Mouse (Mus musculus): ENCODE results near the gene Cox6a1.
"Not testable (repeated sequence)": the region's sequence is repeated elsewhere in the genome, so short reads cannot be mapped to it uniquely, and the experiment has no call there.

Gene Cox6a1

GRCm38 (mm10) chr5:115348546-115349224 lies at the start of gene Cox6a1:
TSS of gene Cox6a1 (minus strand) at chr5:115348981.
- peak; percentile 96 for DNase-seq (ENCODE audit: low spot score)

DNA sequence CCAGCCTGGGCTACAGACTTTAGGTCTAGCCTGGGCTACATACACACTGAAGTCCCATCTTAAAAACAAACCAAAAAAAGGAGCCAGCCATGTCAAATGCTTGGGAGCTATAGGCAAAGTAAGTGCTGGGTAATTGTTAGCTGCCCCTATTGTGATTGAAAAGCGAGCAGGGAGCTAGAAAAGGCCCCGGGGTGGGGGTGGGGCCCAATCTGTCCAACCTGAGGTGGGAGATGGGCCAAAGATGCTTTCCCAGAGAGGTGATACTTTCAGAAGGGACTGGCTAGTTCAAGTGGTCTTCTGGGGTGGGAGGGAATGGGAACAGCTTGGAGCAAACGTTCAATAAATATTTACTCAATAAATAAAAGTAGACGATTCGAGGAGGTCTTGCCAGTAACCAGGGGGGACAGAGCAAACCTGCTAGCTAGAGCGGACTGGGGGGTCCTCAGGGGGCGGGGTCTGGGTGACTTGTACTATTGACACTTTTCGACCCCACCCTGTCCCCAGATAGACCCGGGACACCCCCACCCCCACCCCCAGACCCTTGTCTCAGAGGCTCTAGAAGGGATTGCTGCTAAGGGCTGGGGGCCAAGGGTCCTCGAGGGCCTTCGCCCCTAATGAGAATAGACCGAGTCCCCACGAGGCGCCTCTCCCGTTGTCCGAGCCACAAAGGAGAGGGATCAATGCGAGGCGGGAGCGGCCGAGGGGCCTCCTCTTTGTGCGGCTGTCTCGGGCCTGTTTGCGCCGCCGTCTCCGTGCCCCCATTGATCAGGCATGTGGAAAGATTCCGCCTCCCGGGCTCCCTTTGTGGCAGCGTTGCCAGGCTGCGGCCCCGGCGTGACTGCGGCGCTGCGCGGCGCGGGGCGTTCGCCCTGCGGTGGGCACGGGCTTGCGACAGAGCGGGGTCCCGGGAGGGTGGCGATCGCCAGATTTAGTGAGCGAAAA lies 49.3 kb upstream of the Cox6a1 start:
- DNase-seq (ENCODE audit: low spot score): no peak

GRCm38 (mm10) chr5:115396654-115397053 lies 47.9 kb upstream of the Cox6a1 start:
- no peak for DNase-seq (ENCODE audit: low spot score)

DNA sequence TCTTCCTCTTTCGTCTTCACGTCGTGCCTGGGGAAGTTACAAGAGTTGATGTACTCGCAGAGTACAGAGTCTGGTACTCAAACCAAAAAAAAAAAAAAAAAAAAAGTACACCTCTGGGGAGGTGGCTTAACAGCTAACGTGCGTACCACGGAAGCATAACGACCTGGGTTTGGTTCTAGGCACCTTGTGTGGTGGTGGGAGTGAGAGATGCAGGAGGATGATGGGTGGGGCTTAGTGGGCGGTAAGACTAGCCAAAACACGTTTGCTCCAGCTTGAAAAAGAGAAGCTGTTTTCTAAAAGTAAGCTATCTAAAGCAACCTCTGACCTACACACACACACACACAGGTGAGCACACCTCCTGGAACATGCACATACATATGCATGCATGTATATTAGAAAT lies 46.1 kb upstream of the Cox6a1 start:
- no peak for DNase-seq (ENCODE audit: low spot score)

DNA sequence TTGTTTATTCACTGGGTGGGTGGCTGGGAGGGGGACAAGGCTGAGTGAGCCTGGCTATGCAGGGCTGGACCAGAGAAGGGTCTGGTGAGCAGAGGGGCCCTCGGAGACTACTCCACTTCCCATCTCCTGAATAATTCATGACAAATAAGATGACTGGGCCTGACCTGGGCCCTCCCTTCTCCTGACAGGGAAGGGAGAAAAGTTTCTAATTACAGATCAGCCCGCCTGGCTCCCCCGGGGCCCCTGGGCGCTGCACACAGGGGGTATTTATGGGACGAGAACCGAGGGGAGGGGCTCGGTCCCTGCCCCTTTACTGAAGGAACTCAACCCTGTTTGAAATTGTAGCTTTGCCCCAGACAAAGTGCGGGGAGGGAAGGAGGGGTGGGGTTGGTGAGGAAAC lies 45.4 kb upstream of the Cox6a1 start:
- no peak for DNase-seq (ENCODE audit: low spot score)

- no peak for DNase-seq (ENCODE audit: low spot score)
These were observed 44.2 kb upstream of the Cox6a1 start for GRCm38 (mm10) chr5:115392969-115393368.

- DNase-seq (ENCODE audit: low spot score): no peak
These were observed 43.2 kb upstream of the Cox6a1 start for GRCm38 (mm10) chr5:115391935-115392334.

- not testable (repeated sequence) for DNase-seq (ENCODE audit: low spot score)
These were observed 30.1 kb upstream of the Cox6a1 start for GRCm38 (mm10) chr5:115378882-115379281.

- DNase-seq (ENCODE audit: low spot score): no peak
These were observed 26.7 kb upstream of the Cox6a1 start for GRCm38 (mm10) chr5:115375436-115375835.

DNA sequence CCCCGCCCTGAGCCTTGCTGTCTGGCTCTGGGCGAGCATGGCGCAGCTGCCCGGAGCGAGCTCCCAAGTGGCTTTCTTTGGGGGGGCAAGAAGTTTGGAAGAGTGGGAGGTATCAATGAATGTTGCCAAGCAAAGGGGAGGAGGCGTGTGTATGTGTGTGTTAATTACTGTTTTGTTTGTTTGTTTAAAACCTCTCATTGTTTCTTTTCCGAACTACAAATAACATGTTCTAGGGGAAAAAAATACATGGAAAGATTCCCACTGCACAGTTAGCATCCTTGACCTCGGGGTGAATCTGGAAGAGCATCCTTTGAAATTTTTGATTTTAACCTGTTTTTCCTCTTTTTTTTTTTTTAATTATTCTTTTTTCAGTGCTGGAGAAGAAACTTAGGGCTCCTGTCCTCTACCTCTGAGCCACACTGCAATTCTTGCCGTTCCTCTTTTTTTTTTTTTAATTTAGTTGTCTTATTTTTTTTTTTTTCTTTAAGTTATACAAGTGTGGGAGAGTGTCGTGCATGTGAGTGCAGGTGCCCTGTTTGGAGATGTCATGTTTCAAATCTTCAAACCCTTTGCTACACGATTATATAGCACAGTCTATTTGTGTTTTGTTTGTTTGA lies 25.5 kb upstream of the Cox6a1 start:
- DNase-seq (ENCODE audit: low spot score): no peak

DNA sequence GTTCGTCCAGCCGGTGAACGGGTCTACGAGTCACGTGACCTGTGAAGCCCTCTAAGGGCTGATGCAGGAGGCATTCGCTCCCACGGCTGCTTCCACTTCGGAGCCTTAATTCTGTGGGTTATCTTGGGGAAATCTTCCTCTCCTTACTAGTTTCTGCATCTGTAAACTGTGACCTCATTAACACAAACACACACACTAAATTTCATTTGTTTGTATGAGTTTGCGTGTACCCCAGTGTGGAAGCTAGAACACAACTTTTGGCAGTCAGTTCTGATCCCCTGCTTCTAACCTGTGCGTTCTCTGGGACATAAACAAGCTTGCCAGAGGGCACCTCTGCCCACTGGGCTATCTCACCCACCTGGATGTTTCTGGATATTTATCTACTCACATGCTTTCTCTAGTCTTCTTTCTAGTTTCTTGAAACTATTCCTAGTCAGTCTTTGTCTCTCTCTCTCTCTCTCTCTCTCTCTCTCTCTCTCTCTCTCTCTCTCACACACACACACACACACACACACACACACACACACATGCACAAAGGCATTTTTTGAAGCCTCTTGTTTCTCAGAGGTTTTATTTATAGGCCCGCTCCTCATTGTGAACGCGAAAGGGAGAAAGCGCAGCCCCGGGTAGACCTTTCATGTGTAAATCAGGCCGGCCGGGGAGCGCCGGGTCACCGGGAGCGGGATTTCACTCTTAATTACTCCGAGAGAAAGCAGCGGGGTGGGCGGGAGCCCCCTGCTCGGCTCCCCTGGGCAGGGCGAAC lies 24.8 kb upstream of the Cox6a1 start:
- DNase-seq (ENCODE audit: low spot score): no peak

DNA sequence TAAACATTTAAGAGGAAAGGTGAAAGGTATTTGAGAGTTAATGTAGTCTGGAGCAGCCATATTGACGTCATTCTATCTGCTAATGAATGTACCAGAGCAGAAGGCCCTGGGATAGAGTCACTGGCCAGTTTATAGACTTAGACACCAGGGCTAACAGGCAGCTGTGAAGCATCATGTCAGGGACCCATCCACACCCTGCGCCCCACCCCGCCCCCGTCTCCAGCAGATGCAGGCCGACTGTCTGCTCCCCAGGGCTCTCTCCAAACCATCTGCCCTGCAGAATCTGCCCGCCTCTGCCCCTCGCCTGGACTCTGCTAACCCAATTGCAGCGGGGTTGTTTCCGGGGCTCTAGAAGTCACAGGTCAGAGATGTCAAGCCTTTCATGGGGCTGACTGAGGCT lies 23.0 kb upstream of the Cox6a1 start:
- no peak for DNase-seq (ENCODE audit: low spot score)

- no peak for DNase-seq (ENCODE audit: low spot score)
These were observed 16.0 kb upstream of the Cox6a1 start for GRCm38 (mm10) chr5:115364782-115365181.

GRCm38 (mm10) chr5:115362819-115363714 lies 14.3 kb upstream of the Cox6a1 start:
- DNase-seq (ENCODE audit: low spot score): no peak

DNA sequence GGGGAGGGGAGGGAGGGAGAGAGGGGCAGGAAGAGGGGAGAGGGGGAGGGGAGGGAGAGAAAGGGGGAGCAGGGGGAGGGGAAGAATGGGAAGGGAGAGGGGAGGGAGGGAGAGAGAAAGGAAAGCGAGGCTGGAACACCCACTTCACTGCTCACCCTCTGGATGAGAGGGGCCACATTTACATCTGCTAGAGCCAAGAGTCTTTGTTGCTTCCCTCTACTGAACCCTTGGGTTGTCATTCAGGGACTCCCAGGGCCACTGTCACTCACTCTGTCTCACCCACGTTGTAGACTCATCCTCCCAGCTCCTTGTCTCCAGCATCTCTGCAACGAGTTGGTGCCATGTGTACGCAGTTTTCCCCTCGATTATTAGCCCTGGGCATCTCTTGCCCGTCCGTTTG lies 13.4 kb upstream of the Cox6a1 start:
- DNase-seq (ENCODE audit: low spot score): no peak

DNA sequence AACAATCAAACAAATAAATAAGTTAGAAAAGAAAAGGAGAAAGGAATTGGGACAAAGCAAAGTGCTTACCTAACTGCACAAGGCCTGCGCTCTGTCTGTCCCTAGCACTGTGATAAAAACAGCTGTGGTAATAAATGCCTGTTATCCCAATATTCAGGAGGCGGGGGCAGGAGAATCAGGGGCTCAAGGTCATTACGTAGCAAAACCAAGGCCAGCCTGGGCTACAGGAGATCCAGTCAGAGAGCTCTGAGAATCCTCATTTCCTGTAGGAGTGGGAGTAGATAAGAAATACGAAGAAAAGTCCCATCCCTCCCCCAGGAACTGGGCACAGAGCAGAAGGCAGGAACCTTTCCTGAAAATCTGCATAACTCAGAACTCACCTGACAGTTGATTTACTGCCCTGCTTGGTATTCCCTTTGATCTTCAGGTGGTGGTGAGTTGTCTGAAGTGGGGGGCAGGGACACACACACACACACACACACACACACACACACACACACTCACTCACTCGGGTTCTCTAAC lies 11.1 kb upstream of the Cox6a1 start:
- DNase-seq (ENCODE audit: low spot score): no peak

DNA sequence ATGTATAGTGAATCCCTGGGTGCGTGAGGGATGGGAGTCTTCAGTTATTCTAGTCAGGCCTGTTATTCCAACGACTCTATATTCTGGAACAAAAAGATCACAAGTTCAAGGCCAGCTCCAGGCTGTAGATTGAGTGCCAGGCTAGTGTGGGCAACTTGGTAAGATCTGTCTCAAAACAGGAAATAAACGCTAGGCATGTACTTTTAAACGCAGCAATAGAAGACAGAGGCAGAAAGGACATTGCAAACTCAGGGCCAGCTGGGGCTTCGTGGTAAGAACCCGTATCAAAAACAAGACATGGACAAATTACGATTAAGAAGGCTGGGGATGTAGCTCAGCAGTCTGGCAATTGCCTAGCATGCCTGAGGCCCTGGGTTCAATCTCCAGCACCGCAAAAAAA lies 10.7 kb upstream of the Cox6a1 start:
- DNase-seq (ENCODE audit: low spot score): no peak

DNA sequence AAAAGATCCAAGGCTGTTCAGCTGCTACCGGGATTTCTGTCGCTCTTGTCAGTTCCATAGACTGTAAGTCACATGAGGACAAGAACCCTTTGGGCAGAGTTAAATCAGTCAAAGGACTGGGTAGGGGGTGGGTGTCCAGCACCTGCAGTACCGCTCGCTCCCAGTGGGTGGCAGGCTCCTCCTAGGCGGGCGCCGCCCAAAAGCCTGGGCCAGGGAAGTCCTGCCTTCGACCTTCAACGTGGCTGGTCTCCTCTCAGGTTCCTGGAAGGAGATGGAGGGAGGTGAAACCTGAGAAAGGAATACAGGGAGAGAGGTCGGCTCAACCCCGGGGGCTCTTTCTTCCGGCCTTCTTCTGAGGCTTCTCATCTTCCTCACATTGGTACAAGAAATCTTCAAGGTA lies 10.1 kb upstream of the Cox6a1 start:
- DNase-seq (ENCODE audit: low spot score): peak; percentile 92

GRCm38 (mm10) chr5:115355070-115355469 lies 6.3 kb upstream of the Cox6a1 start:
- DNase-seq (ENCODE audit: low spot score): no peak

DNA sequence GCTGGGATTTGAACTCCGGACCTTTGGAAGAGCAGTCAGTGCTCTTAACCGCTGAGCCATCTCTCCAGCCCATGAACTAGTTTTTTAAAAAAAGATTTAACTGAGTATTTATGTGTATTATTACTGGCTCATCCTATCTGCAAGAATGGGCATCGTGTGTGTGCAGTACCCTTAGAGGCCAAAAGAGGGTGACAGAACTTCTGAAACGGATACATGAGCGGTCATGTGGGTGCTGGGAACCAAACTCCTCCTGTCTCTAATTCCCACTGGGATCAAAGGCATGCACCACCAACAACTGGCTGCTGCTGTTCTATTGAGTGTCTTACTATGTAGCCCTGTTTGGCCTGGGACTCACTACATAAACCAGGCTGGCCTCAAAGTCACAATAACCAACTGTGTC lies 2.6 kb upstream of the Cox6a1 start:
- no peak for DNase-seq (ENCODE audit: low spot score)

- DNase-seq (ENCODE audit: low spot score): no peak
These were observed 409 bp upstream of the Cox6a1 start for GRCm38 (mm10) chr5:115349225-115349555.

Data from ovary, postnatal 14 days (tissue).